In genomic region chr12:110661746-110662145, GRCm38 (mm10) we compare ENCODE assay signal across 29 mouse cellular contexts. TPM values are rescaled to one million over a fixed set of nuclear protein-coding genes. Genes with fewer than 3 reads are reported as not detected.
DNase-seq lines count a peak whose midpoint lies in the region; ATAC-seq and TF ChIP-seq lines count a peak whose summit lies in the region.
"Had no signal": no experiment of that assay in that cellular context is flagged by ENCODE, and none has a peak within 500 bp of the region (broad histone marks: within the 10 kb centered on the region; RNA-seq: fewer than 3 reads in every experiment).

No protein-coding gene starts in this region.

- no peak for TF ChIP-seq POLR2A in cerebellum, adult 2 months (IDR thresholded peaks at IDR 0.05; ENCODE audit: borderline replicate concordance, insufficient read depth, low read length)

- no peak for TF ChIP-seq CTCF in cerebellum, adult 2 months (IDR thresholded peaks at IDR 0.05; ENCODE audit: borderline replicate concordance, insufficient read depth, low read depth, low read length)

- H3K4me1 ChIP-seq in cerebellum, adult 2 months (ENCODE audit: control insufficient read depth, insufficient read depth, low read length) = no peaks in the 10 kb centered on the region
- H3K4me1 ChIP-seq: heart, embryonic 12.5 days; heart, embryonic 15.5 days; hindbrain, embryonic 10.5 days had no signal

- DNase-seq in cerebellum, adult 2 months = peak; percentile 42 to 47
- no peak for DNase-seq in cerebellum, postnatal 10 days
- DNase-seq in cerebellum, adult 9-10 months = peak; percentile 26
- DNase-seq in cerebellum, postnatal 25 days = peak; percentile 56 to 66
- DNase-seq: adrenal gland, adult 8-10 months; adrenal gland, postnatal 25 days; forebrain, postnatal 0 days; gastrocnemius, adult 2 months; gastrocnemius, postnatal 14 days; heart, adult 11 months; heart, postnatal 10 days; heart, postnatal 36 days; kidney, adult 18-20 months; kidney, adult 9 months had no signal

- 45% methylated on average over 14 of the region's 14 CpGs for WGBS in cerebellum, adult 2 months

- H3K27me3 ChIP-seq in cerebellum, adult 2 months (ENCODE audit: control insufficient read depth, insufficient read depth, low read length) = no peaks in the 10 kb centered on the region
- H3K27me3 ChIP-seq: heart, embryonic 12.5 days; heart, embryonic 15.5 days had no signal

- H3K27ac ChIP-seq in cerebellum, adult 2 months (ENCODE audit: insufficient read depth, low read length) = no peak overlapping the region
- H3K27ac ChIP-seq: gastrocnemius, adult 2 months; heart, embryonic 15.5 days; hindbrain, embryonic 10.5 days; hindbrain, embryonic 14.5 days; hindbrain, postnatal 0 days had no signal

- no peak overlapping the region for H3K4me3 ChIP-seq in cerebellum, adult 2 months (replicated peaks; ENCODE audit: insufficient read depth, low read depth, low read length)
- H3K4me3 ChIP-seq: gastrocnemius, adult 2 months; heart, embryonic 12.5 days; heart, embryonic 15.5 days; hindbrain, embryonic 10.5 days had no signal

- ATAC-seq in activated CD4-positive, CD25-positive, alpha-beta regulatory T cell, adult 4 months = no peak
- no peak for ATAC-seq in erythroid progenitor cell, adult 5-6 weeks (replicated peaks; ENCODE audit: low FRiP score, poor library complexity, severe bottlenecking)
- ATAC-seq: CD4-positive, CD25-positive, alpha-beta regulatory T cell, adult 4 months; forebrain, embryonic 14.5 days; forebrain, postnatal 0 days; hindbrain, postnatal 0 days; inflammation-experienced regulatory T-cells, adult 6 months; intestine, embryonic 16.5 days had no signal

RNA-seq across cellular contexts. Expression of gene 1700001K19Rik, which starts 20.7 kb away (rescaled TPM):
- polyA plus RNA-seq in cerebellum, adult 2 months (2012; rRNA removed) = not detected in 2 replicates
- under 1 TPM in 1 of 2 experiments, not detected in 1; 0.58 TPM for polyA plus RNA-seq in activated CD4-positive, CD25-positive, alpha-beta regulatory T cell, adult 4 months (2017; shearing (Covaris generic))
- not detected in 2 replicates for total RNA-seq in erythroid progenitor cell, adult 5-6 weeks (2015; ENCODE audit: low replicate concordance)
- total RNA-seq in erythroid progenitor cell, adult 5-6 weeks (2017; ENCODE audit: low replicate concordance) = not detected in 2 replicates
- total RNA-seq: adrenal gland, adult 8-10 months; adrenal gland, postnatal 25 days; forebrain, postnatal 0 days; gastrocnemius, adult 2 months; gastrocnemius, postnatal 14 days; gastrocnemius, postnatal 4 days; heart, postnatal 10 days; heart, postnatal 36 days; hindbrain, postnatal 0 days; MEL had no signal
- polyA plus RNA-seq: embryonic facial prominence, embryonic 14.5 days; forebrain, embryonic 14.5 days; forebrain, postnatal 0 days; frontal cortex, adult 2 months; heart, embryonic 12.5 days; heart, embryonic 15.5 days; hindbrain, embryonic 10.5 days; intestine, embryonic 16.5 days had no signal

RNA-seq across cellular contexts. Expression of gene Hsp90aa1, which starts 40.8 kb away (rescaled TPM):
- 544 and 648 TPM in 2 replicates for polyA plus RNA-seq in cerebellum, adult 2 months (2012; rRNA removed)
- polyA plus RNA-seq in activated CD4-positive, CD25-positive, alpha-beta regulatory T cell, adult 4 months (2017; shearing (Covaris generic)) = 100 to 1,000 TPM; 163 to 197 TPM
- 338 and 340 TPM in 2 replicates for total RNA-seq in erythroid progenitor cell, adult 5-6 weeks (2015; ENCODE audit: low replicate concordance)
- total RNA-seq in erythroid progenitor cell, adult 5-6 weeks (2017; ENCODE audit: low replicate concordance) = 564 and 616 TPM in 2 replicates

Comparison
In these comparisons a context has a peak if more than half of its experiments do, and no peak if none do; other contexts are left out.
1. DNase-seq: peak in cerebellum, adult 2 months (2 of 2), cerebellum, adult 9-10 months (single experiment) and cerebellum, postnatal 25 days (2 of 2); none in cerebellum, postnatal 10 days (0 of 2).